Mouse (Mus musculus): Measurements from ENCODE around the gene Masp1.

The Masp1 gene

GRCm38 (mm10) chr16:23457338-23457737 is 63.3 kb downstream of the Masp1 start:
- peak; percentile 38 for DNase-seq

- no peak for DNase-seq
These were observed 64.1 kb downstream of the Masp1 start for GRCm38 (mm10) chr16:23456534-23456933.

- DNase-seq = no peak
These were observed 66.2 kb downstream of the Masp1 start for GRCm38 (mm10) chr16:23454376-23454775.

- DNase-seq = peak; percentile 71
These were observed 68.1 kb downstream of the Masp1 start for GRCm38 (mm10) chr16:23452476-23452875.

- no peak for DNase-seq
These were observed 69.8 kb downstream of the Masp1 start for GRCm38 (mm10) chr16:23450816-23451215.

- no peak for DNase-seq
These were observed 70.7 kb downstream of the Masp1 start for GRCm38 (mm10) chr16:23449946-23450345.

- no peak for DNase-seq
These were observed 76.4 kb downstream of the Masp1 start for GRCm38 (mm10) chr16:23444231-23444630.

- DNase-seq = peak; percentile 49
These were observed 83.0 kb downstream of the Masp1 start for GRCm38 (mm10) chr16:23437404-23438166.

GRCm38 (mm10) chr16:23429991-23430390 is 90.6 kb downstream of the Masp1 start:
- DNase-seq = no peak

- no peak for DNase-seq
These were observed 91.8 kb downstream of the Masp1 start, which contains the start of gene Rtp1 for GRCm38 (mm10) chr16:23428647-23429319. Gene Rtp1 (plus strand): TSS chr16:23429133.

GRCm38 (mm10) chr16:23427701-23428100 is 92.9 kb downstream of the Masp1 start:
- no peak for DNase-seq

- no peak for DNase-seq
These were observed 96.8 kb downstream of the Masp1 start for GRCm38 (mm10) chr16:23423825-23424224.

GRCm38 (mm10) chr16:23419565-23420085 is 101.0 kb downstream of the Masp1 start:
- no peak for DNase-seq

- no peak for DNase-seq
These were observed 103.0 kb downstream of the Masp1 start for GRCm38 (mm10) chr16:23417456-23418240.

- no peak for DNase-seq
These were observed 103.8 kb downstream of the Masp1 start for GRCm38 (mm10) chr16:23416657-23417293.

- no peak for DNase-seq
These were observed 104.4 kb downstream of the Masp1 start for GRCm38 (mm10) chr16:23416261-23416656.

- DNase-seq = no peak
These were observed 107.7 kb downstream of the Masp1 start for GRCm38 (mm10) chr16:23412930-23413329.

GRCm38 (mm10) chr16:23403008-23403755 is 117.4 kb downstream of the Masp1 start:
- DNase-seq = peak; percentile 92

- DNase-seq = no peak
These were observed 118.7 kb downstream of the Masp1 start for GRCm38 (mm10) chr16:23401959-23402358.

- no peak for DNase-seq
These were observed 119.2 kb downstream of the Masp1 start for GRCm38 (mm10) chr16:23401463-23401862.
